Mouse (Mus musculus) embryonic facial prominence, embryonic 11.5 days (tissue): ENCODE measurements around the gene Gli2. TPM values are rescaled to one million over a fixed set of nuclear protein-coding genes. Genes with fewer than 3 reads are reported as not detected.

Experiments used
- ATAC-seq: fragments of 200-750 bp; cut with Nextera tagmentation; replicated peaks from 2 replicates; pipeline ENCODE4 v1.8.0; 2017; ENCODE audit warnings: low read depth; ENCODE audit not compliant: insufficient number of reproducible peaks, low FRiP score, low TSS enrichment
- DNase-seq: peaks from one replicate; pipeline ENCODE4 v3.0.0-alpha.2; 2015; ENCODE audit warnings: low spot score
- H3K27ac ChIP-seq: fragments of 300-500 bp; sonication (generic); replicated peaks from 2 replicates; pipeline ENCODE4 v1.5.1; 2014; ENCODE audit warnings: mild to moderate bottlenecking, low read depth, low read length, control low read depth
- H3K27me3 ChIP-seq: fragments of 300-500 bp; sonication (generic); 2 replicates; pipeline ENCODE4 v1.6.1; 2014; ENCODE audit warnings: mild to moderate bottlenecking, low read length, moderate library complexity, mixed read lengths; ENCODE audit not compliant: control insufficient read depth, insufficient read depth
- H3K36me3 ChIP-seq: fragments of 300-500 bp; sonication (generic); replicated peaks from 2 replicates; pipeline ENCODE4 v1.6.1; 2014; ENCODE audit warnings: low read depth, mild to moderate bottlenecking, low read length, moderate library complexity, mixed read lengths; ENCODE audit not compliant: control insufficient read depth, insufficient read depth
- H3K4me1 ChIP-seq: fragments of 300-500 bp; sonication (generic); 2 replicates; pipeline ENCODE4 v1.6.1; 2014; ENCODE audit warnings: low read length, mixed read lengths; ENCODE audit not compliant: control insufficient read depth, insufficient read depth
- H3K4me2 ChIP-seq: fragments of 300-500 bp; sonication (generic); 2 replicates; pipeline ENCODE4 v1.6.1; 2014; ENCODE audit warnings: low read depth, mild to moderate bottlenecking, control low read depth, low read length, moderate library complexity
- H3K4me3 ChIP-seq: fragments of 300-500 bp; sonication (generic); 2 replicates; pipeline ENCODE4 v1.5.1; 2014; ENCODE audit warnings: low read depth, low read length, control low read depth
- H3K9ac ChIP-seq: fragments of 300-500 bp; sonication (generic); replicated peaks from 2 replicates; pipeline ENCODE4 v1.6.1; 2014; ENCODE audit warnings: mild to moderate bottlenecking, control low read depth, low read length
- H3K9me3 ChIP-seq: fragments of 300-500 bp; sonication (generic); replicated peaks from 2 replicates; pipeline ENCODE4 v1.6.1; 2016; ENCODE audit warnings: mild to moderate bottlenecking, low read length, inconsistent platforms, mixed read lengths; ENCODE audit not compliant: control insufficient read depth
- WGBS: fragments of 180-500 bp; shearing (Covaris S2); extraction: QIAGEN DNeasy Blood & Tissue Kit; methylation state at CpG from one replicate; pipeline ENCODE4 v1.1.7; 2014; 5-methylcytosine and 5-hydroxymethylcytosine counted together
- polyA plus RNA-seq: library from polyadenylated mRNA; unstranded; fragments of >200 nt; fragmentation: Nextera tagmentation; extraction: Ambion mirVana; gene quantifications from 2 replicates; pipeline ENCODE4 v1.2.1, GENCODE M21; 2014

Gene Gli2
- polyA plus RNA-seq, 1 experiment from 2014 or later = 13.3 TPM

DNA sequence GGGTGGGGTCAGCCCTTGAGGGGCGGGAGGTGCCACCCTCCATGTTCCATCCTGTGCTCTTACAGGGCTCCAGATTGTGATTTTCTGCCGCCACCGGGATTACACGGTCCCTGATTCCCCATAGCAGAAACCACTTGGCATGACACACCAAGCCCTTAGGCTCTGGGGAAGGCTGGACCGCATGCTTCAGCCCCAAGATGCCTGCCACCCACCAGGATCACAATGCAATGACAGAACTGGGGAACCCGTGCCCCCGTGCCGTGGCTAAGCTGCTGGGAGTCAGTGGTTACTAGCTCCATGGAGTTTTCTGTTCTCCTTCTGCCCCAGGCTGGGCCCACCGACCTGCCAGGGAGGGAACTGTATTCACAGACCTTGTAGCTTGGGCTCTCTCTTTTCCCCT, 178.2 kb downstream of the Gli2 start:
- H3K9me3 ChIP-seq = no peaks in the 10 kb centered on the region
- H3K4me2 ChIP-seq = no peak overlapping the region
- H3K9ac ChIP-seq = no peak overlapping the region
- WGBS = 87% methylated on average over 9 of the region's 9 CpGs
- H3K36me3 ChIP-seq = no peaks in the 10 kb centered on the region
- H3K27ac ChIP-seq = no peak overlapping the region
- DNase-seq = no peak
- ATAC-seq = no peak
- no peaks in the 10 kb centered on the region for H3K27me3 ChIP-seq
- H3K4me1 ChIP-seq = no peaks in the 10 kb centered on the region; the same call in 1 of the 2 replicates
- no peak overlapping the region for H3K4me3 ChIP-seq

DNA sequence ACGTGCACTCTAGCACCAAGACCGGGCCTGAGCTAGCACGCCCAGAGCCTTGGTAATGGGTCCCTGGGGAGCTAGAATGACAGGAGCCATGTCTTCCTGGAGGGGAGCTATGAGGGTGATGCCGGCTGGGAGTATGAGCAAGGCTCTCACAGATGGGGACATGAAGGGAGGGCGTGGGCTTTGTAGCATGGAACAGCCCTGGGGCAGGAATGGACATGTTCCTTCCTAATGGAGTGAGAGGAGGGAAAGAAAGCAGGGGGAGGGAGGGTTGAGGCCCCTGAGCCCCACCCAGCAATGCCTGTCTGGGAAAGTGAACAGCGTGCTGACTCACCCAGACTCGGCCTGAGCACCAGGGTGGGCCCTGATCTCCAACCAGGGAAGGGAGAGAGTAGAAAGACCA, 179.9 kb downstream of the Gli2 start:
- ATAC-seq (peak; percentile 32; the same call in 1 of the 2 replicates), DNase-seq (peak; percentile 9)
- no peaks in the 10 kb centered on the region for H3K36me3 ChIP-seq
- no peak overlapping the region for H3K9ac ChIP-seq
- no peaks in the 10 kb centered on the region for H3K9me3 ChIP-seq
- H3K4me2 ChIP-seq = no peak overlapping the region
- no peaks in the 10 kb centered on the region for H3K27me3 ChIP-seq
- no peak overlapping the region for H3K4me3 ChIP-seq
- H3K27ac ChIP-seq = no peak overlapping the region
- 70% methylated on average over 7 of the region's 7 CpGs for WGBS
- no peaks in the 10 kb centered on the region; the same call in 1 of the 2 replicates for H3K4me1 ChIP-seq

DNA sequence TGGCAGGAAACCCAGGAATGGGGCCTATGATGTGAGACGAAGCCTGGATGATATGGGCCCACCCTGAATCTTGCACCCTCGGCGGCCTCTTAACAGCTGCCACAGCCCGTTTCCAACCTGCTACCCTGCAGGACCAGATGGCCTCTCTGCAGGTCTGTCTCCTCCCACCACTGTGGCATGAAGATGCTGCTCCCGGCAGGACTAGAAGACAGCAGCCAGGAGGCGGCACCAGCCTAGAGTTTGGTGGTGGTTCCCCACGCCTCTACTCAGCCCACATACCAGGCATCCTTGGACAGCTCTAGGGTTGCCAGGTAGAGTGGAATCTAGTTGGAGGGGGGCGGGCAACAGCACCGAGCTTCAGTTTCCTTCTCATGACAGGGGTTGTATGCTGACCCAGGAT, 188.7 kb downstream of the Gli2 start:
- Histone ChIP-seq H3K4me2 (no peak overlapping the region), H3K27me3 (no peaks in the 10 kb centered on the region), H3K4me1 (no peaks in the 10 kb centered on the region), H3K27ac (no peak overlapping the region), H3K9ac (no peak overlapping the region), H3K36me3 (peaks cover 7% of the 10 kb centered on the region), H3K9me3 (no peaks in the 10 kb centered on the region), H3K4me3 (no peak overlapping the region)
- whole genome bisulfite sequencing = 79% methylated on average over 9 of the region's 9 CpGs
- DNase-seq (no peak), ATAC-seq (no peak)

DNA sequence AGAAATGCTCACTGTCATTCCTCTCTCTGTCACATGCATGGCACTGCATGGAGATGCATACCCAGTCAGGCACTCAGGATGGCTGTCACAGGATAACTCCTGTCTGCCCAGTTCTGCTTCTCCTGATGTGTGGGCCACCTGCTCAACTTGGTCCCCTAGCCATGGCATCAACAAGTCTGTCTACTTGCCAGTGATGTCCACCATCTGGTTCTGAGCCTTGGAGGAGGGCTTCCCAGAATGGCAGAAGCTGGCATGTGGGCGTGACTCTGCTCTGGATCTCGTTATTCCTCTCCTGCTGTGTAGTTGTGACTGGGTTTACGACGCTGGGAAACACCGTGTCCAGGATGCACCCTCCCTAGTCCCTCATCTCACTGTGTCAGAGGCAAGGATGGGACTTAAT, 189.4 kb downstream of the Gli2 start:
- peaks cover 7% of the 10 kb centered on the region for H3K36me3 ChIP-seq
- H3K4me3 ChIP-seq = no peak overlapping the region
- no peak overlapping the region for H3K27ac ChIP-seq
- H3K4me2 ChIP-seq = no peak overlapping the region
- no peaks in the 10 kb centered on the region for H3K4me1 ChIP-seq
- ATAC-seq (no peak), DNase-seq (no peak)
- no peaks in the 10 kb centered on the region for H3K9me3 ChIP-seq
- WGBS = 72% methylated on average over 5 of the region's 5 CpGs
- H3K27me3 ChIP-seq = no peaks in the 10 kb centered on the region
- H3K9ac ChIP-seq = no peak overlapping the region

DNA sequence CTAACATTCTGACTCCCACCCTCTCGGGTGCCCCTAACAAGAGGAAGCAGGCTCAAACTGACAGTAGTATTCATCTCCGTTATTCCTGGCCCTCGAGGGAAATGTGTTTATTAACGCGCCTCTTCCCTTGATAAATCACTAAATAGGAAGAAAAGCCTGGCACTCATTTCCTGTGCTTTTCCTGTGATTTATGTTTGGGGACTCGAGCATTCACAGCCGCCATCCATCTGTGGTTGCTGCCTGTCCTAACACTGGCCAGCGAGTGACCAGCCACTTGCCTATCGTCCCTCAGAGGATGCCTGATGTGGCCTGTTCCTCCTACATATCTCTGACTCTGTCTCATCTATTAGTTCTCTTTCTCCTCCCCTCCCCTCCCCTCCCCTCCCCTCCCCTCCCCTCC, 195.3 kb downstream of the Gli2 start:
- Histone ChIP-seq H3K9ac (no peak overlapping the region), H3K27me3 (no peaks in the 10 kb centered on the region), H3K36me3 (peaks cover 10% of the 10 kb centered on the region), H3K9me3 (no peaks in the 10 kb centered on the region), H3K27ac (no peak overlapping the region), H3K4me3 (no peak overlapping the region), H3K4me2 (no peak overlapping the region), H3K4me1 (no peaks in the 10 kb centered on the region)
- ATAC-seq = no peak
- no peak for DNase-seq
- 81% methylated on average over 9 of the region's 9 CpGs for whole genome bisulfite sequencing

DNA sequence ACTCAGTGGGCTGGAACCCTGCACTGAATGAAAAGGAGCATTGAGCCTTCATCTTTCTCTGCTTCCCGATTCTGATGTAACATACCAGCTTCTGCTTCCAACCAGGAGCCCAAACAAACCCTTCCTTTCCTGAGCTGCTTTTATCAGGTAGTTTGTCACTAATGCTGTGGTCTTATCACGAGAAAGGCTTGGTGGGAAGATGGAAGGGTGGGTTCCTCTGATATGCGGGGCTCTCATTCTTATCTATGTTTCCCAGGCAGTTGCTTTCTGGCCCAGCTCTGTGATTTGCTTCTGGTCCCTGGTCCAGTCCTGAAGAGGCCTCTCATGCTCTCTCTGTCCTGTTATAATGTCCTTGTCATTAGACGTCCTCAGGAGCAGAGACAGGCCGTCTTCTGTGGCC, 222.8 kb downstream of the Gli2 start:
- Histone ChIP-seq H3K27me3 (no peaks in the 10 kb centered on the region), H3K4me2 (no peak overlapping the region), H3K9ac (no peak overlapping the region), H3K9me3 (no peaks in the 10 kb centered on the region), H3K4me3 (no peak overlapping the region), H3K36me3 (peaks cover 4% of the 10 kb centered on the region; the same call in 1 of the 2 replicates), H3K4me1 (no peaks in the 10 kb centered on the region), H3K27ac (no peak overlapping the region)
- ATAC-seq (no peak), DNase-seq (no peak)
- WGBS = 80% methylated on average over 5 of the region's 5 CpGs

DNA sequence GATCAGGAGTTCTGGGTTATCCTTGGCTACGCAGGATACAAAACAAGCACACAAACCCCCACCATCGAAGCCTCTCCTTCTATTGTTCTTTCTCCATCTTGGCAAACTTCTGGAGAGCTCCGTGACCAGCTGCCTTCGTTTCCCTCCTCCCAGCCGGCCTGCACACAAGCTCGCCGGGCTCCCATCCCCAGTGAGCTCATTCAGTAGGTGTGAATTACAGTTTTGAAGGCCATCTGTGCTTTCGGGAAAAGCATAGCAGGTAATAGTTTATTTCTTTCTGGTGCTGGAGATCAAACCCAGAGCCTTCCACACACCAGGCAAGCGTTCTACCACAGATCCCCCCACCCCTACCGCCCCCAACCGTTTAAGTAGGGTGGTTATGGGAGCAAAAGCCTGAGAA, 226.8 kb downstream of the Gli2 start:
- Histone ChIP-seq H3K9ac (no peak overlapping the region), H3K27ac (no peak overlapping the region), H3K9me3 (no peaks in the 10 kb centered on the region; the same call in 1 of the 2 replicates), H3K4me2 (no peak overlapping the region), H3K27me3 (no peaks in the 10 kb centered on the region), H3K36me3 (no peaks in the 10 kb centered on the region), H3K4me3 (no peak overlapping the region), H3K4me1 (no peaks in the 10 kb centered on the region)
- WGBS = 90% methylated on average over 11 of the region's 11 CpGs
- ATAC-seq (no peak), DNase-seq (no peak)

DNA sequence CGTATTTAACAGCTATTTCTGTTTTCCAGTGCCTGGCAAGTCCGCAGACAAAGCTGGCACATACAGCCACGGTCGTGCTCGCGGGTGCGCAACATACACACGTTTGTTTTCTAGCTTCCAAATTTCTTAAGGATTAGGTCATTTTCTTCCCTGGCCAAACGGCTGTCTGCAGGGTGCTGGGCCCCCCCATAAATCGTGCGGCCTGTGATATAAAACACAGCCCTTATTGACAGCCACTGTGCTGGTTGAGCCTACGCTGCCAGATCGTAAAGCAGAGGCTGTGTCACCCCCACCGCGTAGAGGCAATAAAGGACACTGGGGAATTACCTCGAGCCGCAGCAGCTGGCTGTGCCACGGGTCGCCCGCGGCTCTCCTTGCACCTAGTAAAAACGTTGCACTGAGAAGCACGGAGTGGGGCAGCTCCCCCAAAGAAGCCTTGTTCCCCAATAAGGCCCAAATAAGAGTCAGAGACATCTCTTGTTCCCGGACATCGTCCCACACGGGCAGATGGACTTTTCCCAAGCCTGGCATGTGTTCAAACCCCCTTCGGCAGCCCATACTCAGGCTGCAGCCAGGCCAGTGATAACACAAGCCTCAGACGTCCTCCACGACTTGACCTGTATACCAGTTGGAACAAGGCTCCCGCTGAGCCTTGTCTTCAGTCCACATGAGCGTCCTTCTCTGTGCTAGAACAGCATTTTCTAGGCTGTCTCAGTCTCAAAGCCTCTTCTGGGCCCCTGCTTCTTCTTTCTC, 227.8 kb downstream of the Gli2 start:
- Histone ChIP-seq H3K4me3 (no peak overlapping the region), H3K27ac (no peak overlapping the region), H3K27me3 (no peaks in the 10 kb centered on the region), H3K4me1 (no peaks in the 10 kb centered on the region), H3K9me3 (no peaks in the 10 kb centered on the region; the same call in 1 of the 2 replicates), H3K4me2 (no peak overlapping the region), H3K36me3 (no peaks in the 10 kb centered on the region), H3K9ac (no peak overlapping the region)
- WGBS = 76% methylated on average over 31 of the region's 31 CpGs
- DNase-seq (no peak), ATAC-seq (no peak)
